Mouse (Mus musculus) myocyte (in vitro differentiated cells): Measurements from ENCODE around the gene Mgarp. TPM values are rescaled to one million over a fixed set of nuclear protein-coding genes. Genes with fewer than 3 reads are reported as not detected.

Experiments
- H3K27me3 ChIP-seq: one replicate; pipeline ENCODE4 v1.6.1; 2011; ENCODE audit not compliant: control insufficient read depth, insufficient read depth, insufficient read length
- H3K36me3 ChIP-seq: one replicate; pipeline ENCODE4 v1.6.1; 2011; ENCODE audit not compliant: control insufficient read depth, insufficient read depth
- H3K4me2 ChIP-seq: one replicate; pipeline ENCODE4 v1.6.1; 2011; ENCODE audit warnings: low read depth, control low read depth
- H3K4me3 ChIP-seq: one replicate; pipeline ENCODE4 v1.5.1; 2011; ENCODE audit warnings: mild to moderate bottlenecking, control low read depth, moderate library complexity
- H3K79me2 ChIP-seq: one replicate; pipeline ENCODE4 v1.6.1; 2011; ENCODE audit not compliant: control insufficient read depth, insufficient read depth
- H3ac ChIP-seq: one replicate; pipeline ENCODE4 v1.6.1; 2011; ENCODE audit not compliant: control insufficient read depth, insufficient read length
- CEBPB ChIP-seq: IDR thresholded peaks from 2 replicates; pipeline ENCODE4 v1.6.1; 2011; ENCODE audit warnings: mild to moderate bottlenecking, moderate library complexity; ENCODE audit not compliant: poor library complexity, insufficient read depth, severe bottlenecking
- E2F4 ChIP-seq: IDR thresholded peaks from one replicate; pipeline ENCODE4 v1.6.1; 2011; ENCODE audit warnings: mild to moderate bottlenecking, control low read depth, moderate library complexity; ENCODE audit not compliant: insufficient read depth
- MAX ChIP-seq: IDR thresholded peaks from one replicate; pipeline ENCODE4 v1.6.1; 2011; ENCODE audit warnings: low read depth, mild to moderate bottlenecking, control low read depth
- MYOD1 ChIP-seq, 3 experiments: IDR thresholded peaks; one replicate each; pipeline ENCODE4 v1.6.1; 2011; ENCODE audit warnings: control low read depth in 2 of 3, low read depth in 2 of 3, mild to moderate bottlenecking in 2 of 3, moderate library complexity in 1 of 3; ENCODE audit not compliant: insufficient read length in 2 of 3, control insufficient read depth in 1 of 3
- MYOG ChIP-seq, 3 experiments: IDR thresholded peaks; one replicate each; pipeline ENCODE4 v1.6.1; 2011; ENCODE audit warnings: control low read depth in 2 of 3, low read depth in 2 of 3, mild to moderate bottlenecking in 2 of 3; ENCODE audit not compliant: insufficient read length in 2 of 3, control insufficient read depth in 1 of 3, insufficient read depth in 1 of 3
- POLR2A ChIP-seq: IDR thresholded peaks from one replicate; pipeline ENCODE4 v1.6.1; 2011; ENCODE audit warnings: low read depth, mild to moderate bottlenecking, control low read depth, moderate library complexity; ENCODE audit not compliant: insufficient read length
- POLR2AphosphoS2 ChIP-seq: IDR thresholded peaks from one replicate; pipeline ENCODE4 v1.6.1; 2011; ENCODE audit warnings: low read depth, control low read depth; ENCODE audit not compliant: insufficient read length
- REST ChIP-seq: IDR thresholded peaks from one replicate; pipeline ENCODE4 v1.6.1; 2011; ENCODE audit warnings: mild to moderate bottlenecking, control low read depth, moderate library complexity; ENCODE audit not compliant: insufficient read depth, insufficient read length
- SRF ChIP-seq: IDR thresholded peaks from one replicate; pipeline ENCODE4 v1.6.1; 2011; ENCODE audit warnings: low read depth; ENCODE audit not compliant: control insufficient read depth, insufficient read length
- TCF12 ChIP-seq: IDR thresholded peaks from one replicate; pipeline ENCODE4 v1.6.1; 2011; ENCODE audit warnings: mild to moderate bottlenecking, control low read depth; ENCODE audit not compliant: poor library complexity, insufficient read depth, severe bottlenecking
- TCF3 ChIP-seq: IDR thresholded peaks from one replicate; pipeline ENCODE4 v1.6.1; 2011; ENCODE audit warnings: low read depth, control low read depth; ENCODE audit not compliant: insufficient read length
- USF1 ChIP-seq: IDR thresholded peaks from one replicate; pipeline ENCODE4 v1.6.1; 2011; ENCODE audit warnings: low read depth, mild to moderate bottlenecking, control low read depth, moderate library complexity
- polyA plus RNA-seq: library from polyadenylated mRNA; unstranded; fragments of >200 nt; fragmentation: generic; extraction: Trizol; gene quantifications from one replicate; pipeline ENCODE4 v1.2.1, GENCODE M21; 2012; ENCODE audit warnings: missing spikeins

The Mgarp gene
- polyA plus RNA-seq, 1 experiment, result 0.88 TPM

DNA sequence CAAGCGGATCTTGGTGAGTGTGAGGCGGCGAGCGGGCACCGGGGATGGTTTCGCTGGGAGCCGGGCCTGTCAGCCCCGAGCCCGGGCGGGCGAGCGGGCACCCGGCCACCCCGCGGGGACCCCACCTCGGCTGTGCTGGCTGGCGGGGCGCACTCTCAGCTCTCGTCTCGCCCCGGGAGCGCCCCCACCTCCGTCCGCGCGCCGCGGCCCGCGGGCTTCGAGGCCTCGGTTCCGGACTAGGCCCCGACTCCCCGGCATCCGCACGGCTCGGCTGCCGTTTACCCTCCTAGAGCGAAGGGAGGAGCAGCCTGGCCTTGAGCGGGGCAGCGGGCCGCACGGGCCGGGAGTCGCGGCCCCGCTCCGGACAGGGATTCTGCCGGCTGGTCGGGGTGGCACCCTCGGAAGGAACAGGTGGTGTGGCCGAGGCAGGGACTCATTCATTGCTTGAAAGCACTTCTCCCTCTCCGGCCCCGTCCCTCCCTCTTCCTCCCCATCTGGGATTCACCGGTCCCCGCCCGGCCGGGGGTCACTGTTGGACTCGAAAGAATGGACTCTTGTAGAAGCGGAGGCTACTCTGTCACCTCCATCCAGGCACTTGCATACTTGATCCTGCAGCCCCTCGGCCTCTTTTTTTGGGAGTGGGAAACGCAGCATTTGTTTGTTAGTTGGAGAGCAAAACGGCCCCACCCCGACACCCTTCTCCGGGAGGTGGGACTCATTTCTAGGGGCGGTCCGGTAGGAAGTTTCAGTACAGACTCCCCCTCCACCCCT lies 20.0 kb upstream of the Mgarp start:
- H3ac ChIP-seq, result peak overlapping the region; percentile 89

DNA sequence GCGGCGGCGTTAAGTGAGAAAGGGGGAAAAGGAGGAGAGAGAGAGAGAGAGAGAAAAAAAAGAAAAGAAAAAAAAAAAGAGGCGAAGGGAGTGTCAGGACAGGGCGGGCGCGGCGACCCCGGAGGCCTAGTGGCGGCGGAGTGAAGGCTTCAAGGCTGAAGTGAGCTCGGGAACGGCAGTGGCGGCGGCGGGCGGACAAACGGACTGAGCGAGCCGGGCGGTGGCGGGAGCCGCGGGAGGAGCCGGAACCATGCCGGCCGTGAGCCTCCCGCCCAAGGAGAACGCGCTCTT lies 19.5 kb upstream of the Mgarp start:
- no peak for TF ChIP-seq MYOD1 (IDR thresholded peaks at IDR 0.05; ENCODE audit: control insufficient read depth in 1 of 3, insufficient read length in 2 of 3, low read depth in 2 of 3)
- no peak for TF ChIP-seq MAX
- no peak for TF ChIP-seq E2F4
- TF ChIP-seq SRF, result no peak
- TF ChIP-seq MYOG (IDR thresholded peaks at IDR 0.05; ENCODE audit: control insufficient read depth in 1 of 3, insufficient read depth in 1 of 3, insufficient read length in 2 of 3, low read depth in 2 of 3), result no peak
- no peak for TF ChIP-seq USF1
- TF ChIP-seq REST, result no peak
- Histone ChIP-seq H3K4me2 (no peak overlapping the region), H3ac (peak overlapping the region; percentile 89), H3K36me3 (no peaks in the 10 kb centered on the region), H3K79me2 (peaks cover 45% of the 10 kb centered on the region), H3K4me3 (peak overlapping the region; percentile 79), H3K27me3 (no peaks in the 10 kb centered on the region)

More for the DNA sequence above, 20.0 kb upstream of the Mgarp start:
- H3K27me3 ChIP-seq, result no peaks in the 10 kb centered on the region
- peaks cover 50% of the 10 kb centered on the region for H3K79me2 ChIP-seq
- no peak for TF ChIP-seq SRF
- no peak for TF ChIP-seq USF1
- peak in 2 of 3 experiments; percentile 42 to 70 for TF ChIP-seq MYOG (IDR thresholded peaks at IDR 0.05; ENCODE audit: control insufficient read depth in 1 of 3, insufficient read depth in 1 of 3, insufficient read length in 2 of 3, low read depth in 2 of 3)
- no peak for TF ChIP-seq TCF12
- peak; percentile 19 for TF ChIP-seq POLR2A
- TF ChIP-seq TCF3, result no peak
- peak in 2 of 3 experiments; percentile 63 to 82 for TF ChIP-seq MYOD1 (IDR thresholded peaks at IDR 0.05; ENCODE audit: control insufficient read depth in 1 of 3, insufficient read length in 2 of 3, low read depth in 2 of 3)
- TF ChIP-seq REST, result no peak
- no peak for TF ChIP-seq POLR2AphosphoS2
- TF ChIP-seq CEBPB, result no peak
- no peak for TF ChIP-seq E2F4
- no peak for TF ChIP-seq MAX
- H3K36me3 ChIP-seq, result no peaks in the 10 kb centered on the region
- peak overlapping the region; percentile 79 for H3K4me3 ChIP-seq
- H3K4me2 ChIP-seq, result peak overlapping the region; percentile 67

DNA sequence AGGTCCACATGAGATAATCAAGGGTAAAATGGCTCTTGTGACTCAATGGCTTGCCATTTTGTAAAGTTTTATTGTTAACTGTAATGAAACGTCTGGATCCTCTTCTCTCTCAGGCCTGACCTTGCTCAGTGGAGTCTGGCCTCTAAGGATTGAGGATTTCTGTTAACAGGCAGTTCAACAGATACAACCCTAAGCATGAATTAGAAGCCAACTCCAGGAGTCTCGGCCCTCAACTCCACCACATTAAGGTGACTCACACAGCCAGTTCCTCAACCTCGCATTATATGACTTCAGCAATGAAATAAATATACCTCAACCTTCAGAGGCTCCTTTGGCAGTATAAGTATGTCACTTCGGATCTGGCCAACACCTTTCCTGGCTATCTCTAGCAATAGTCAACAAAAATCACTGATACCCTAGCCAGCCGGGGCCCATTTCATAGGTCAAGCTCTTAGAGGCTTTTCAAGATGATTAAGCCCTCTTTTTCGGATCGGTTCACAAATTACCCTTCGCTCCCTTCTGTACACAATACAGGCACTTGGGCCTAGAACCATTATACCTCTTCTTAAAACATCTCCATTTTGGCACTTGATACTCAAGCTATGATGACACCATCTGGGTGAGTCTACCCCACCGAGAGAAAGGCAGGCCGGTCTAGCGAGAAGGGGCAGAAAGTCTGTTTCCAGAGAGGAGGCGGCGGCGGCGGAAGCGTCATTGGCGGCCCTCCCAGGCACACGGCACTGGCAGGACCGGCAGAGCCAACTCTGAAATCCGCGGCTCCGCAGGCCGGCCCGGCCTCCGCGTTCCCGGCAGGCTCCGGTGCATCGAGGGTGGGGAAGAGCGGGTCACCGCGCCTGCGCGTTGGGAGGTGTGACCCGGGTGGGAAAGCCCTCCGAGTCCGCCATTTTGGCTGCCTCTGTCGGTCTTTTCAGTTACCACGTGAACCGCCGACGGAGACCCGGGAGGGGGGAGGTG lies 18.8 kb upstream of the Mgarp start, which contains the start of gene Naa15:
Naa15 (plus strand) TSS at position 51 of the 975 bp plus-strand sequence.
- no peaks in the 10 kb centered on the region for H3K36me3 ChIP-seq
- peak within 1 kb of the TSS; percentile 75 for H3K4me2 ChIP-seq
- no peaks in the 10 kb centered on the region for H3K27me3 ChIP-seq
- H3K4me3 ChIP-seq, result peak within 1 kb of the TSS; percentile 79
- H3ac ChIP-seq, result peak within 1 kb of the TSS; percentile 89
- TF ChIP-seq MAX (no peak), POLR2A (peak; percentile 86), POLR2AphosphoS2 (peak; percentile 80), REST (no peak), MYOG (IDR thresholded peaks at IDR 0.05; ENCODE audit: control insufficient read depth in 1 of 3, insufficient read depth in 1 of 3, insufficient read length in 2 of 3, low read depth in 2 of 3) (no peak), E2F4 (peak; percentile 73)
- H3K79me2 ChIP-seq, result peaks cover 38% of the 10 kb centered on the region

DNA sequence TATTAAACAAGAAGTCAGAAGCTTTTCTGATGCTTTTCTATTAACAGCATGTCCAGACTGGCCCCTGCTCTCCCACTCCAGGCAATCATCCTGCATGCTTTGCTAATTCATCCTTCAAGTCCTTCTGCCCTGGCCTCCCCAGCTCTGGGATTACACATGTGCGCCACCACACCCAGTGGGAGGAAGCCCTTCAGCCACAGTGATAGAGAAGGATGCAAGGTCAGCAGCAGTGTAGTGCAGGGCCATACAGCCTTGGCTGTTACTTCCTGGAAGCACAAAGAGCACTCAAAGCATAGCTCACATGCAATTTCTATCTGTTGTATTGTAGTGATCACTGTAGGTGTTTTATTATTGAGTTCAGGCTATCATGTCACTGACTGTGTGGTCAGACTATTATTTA lies 16.7 kb upstream of the Mgarp start:
- no peak overlapping the region for H3ac ChIP-seq
- no peak for TF ChIP-seq POLR2AphosphoS2
- peaks cover 19% of the 10 kb centered on the region for H3K79me2 ChIP-seq
- H3K27me3 ChIP-seq, result no peaks in the 10 kb centered on the region
- no peaks in the 10 kb centered on the region for H3K36me3 ChIP-seq
- H3K4me2 ChIP-seq, result no peak overlapping the region
- no peak overlapping the region for H3K4me3 ChIP-seq

DNA sequence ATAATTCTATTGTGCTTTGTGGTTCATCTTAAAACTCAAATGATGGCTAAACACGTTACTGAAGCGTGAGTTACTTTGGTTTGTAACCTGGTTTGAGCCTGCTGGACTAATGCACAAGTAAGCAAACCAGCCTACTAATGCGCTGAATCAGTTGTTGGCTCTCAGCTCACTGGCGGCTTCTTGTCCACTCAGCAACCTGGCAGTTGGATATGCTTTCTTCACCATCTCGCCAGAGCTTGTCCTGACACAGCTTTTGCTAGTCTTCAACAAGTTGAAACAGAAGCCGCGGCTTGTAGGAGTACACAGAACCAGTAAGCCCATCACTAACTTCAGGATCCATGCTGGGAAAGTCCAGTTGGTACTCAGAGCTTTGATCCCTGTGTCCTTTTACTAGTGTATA lies 15.9 kb upstream of the Mgarp start:
- TF ChIP-seq E2F4, result no peak
- TF ChIP-seq MYOD1 (IDR thresholded peaks at IDR 0.05; ENCODE audit: control insufficient read depth in 1 of 3, insufficient read length in 2 of 3, low read depth in 2 of 3), result no peak
- no peak for TF ChIP-seq POLR2AphosphoS2
- TF ChIP-seq MAX, result no peak
- Histone ChIP-seq H3K79me2 (peaks cover 19% of the 10 kb centered on the region), H3K4me3 (no peak overlapping the region), H3K4me2 (no peak overlapping the region), H3K27me3 (no peaks in the 10 kb centered on the region), H3ac (no peak overlapping the region), H3K36me3 (no peaks in the 10 kb centered on the region)
